Mouse (Mus musculus) kidney, adult 2 months (tissue): ENCODE results near the gene Abcb1a. TPM values are rescaled to one million over a fixed set of nuclear protein-coding genes. Genes with fewer than 3 reads are reported as not detected.
"Not testable (repeated sequence)": the region's sequence is repeated elsewhere in the genome, so short reads cannot be mapped to it uniquely, and the experiment has no call there.

Source experiments
- DNase-seq: peaks from one replicate; pipeline ENCODE4 v3.0.0; 2021
- H3K27ac ChIP-seq: fragments of 200-500 bp; 2 replicates; pipeline ENCODE4 v1.5.1; 2012; ENCODE audit warnings: low read depth, low read length, control low read depth, inconsistent platforms; ENCODE audit not compliant: insufficient read depth
- H3K27me3 ChIP-seq: fragments of 200-500 bp; replicated peaks from 2 replicates; pipeline ENCODE4 v1.6.1; 2012; ENCODE audit warnings: mild to moderate bottlenecking, moderate library complexity, low read length, inconsistent platforms; ENCODE audit not compliant: control insufficient read depth, insufficient read depth
- H3K36me3 ChIP-seq: fragments of 200-500 bp; 2 replicates; pipeline ENCODE4 v1.6.1; 2012; ENCODE audit warnings: mild to moderate bottlenecking, moderate library complexity, low read length, inconsistent platforms; ENCODE audit not compliant: control insufficient read depth, insufficient read depth
- H3K4me1 ChIP-seq: fragments of 200-500 bp; 2 replicates; pipeline ENCODE4 v1.6.1; 2011; ENCODE audit warnings: low read length; ENCODE audit not compliant: control insufficient read depth, insufficient read depth
- H3K4me3 ChIP-seq: fragments of 200-500 bp; 2 replicates; pipeline ENCODE4 v1.5.1; 2011; ENCODE audit warnings: mild to moderate bottlenecking, low read depth, low read length, control low read depth; ENCODE audit not compliant: insufficient read depth
- CTCF ChIP-seq: fragments of 200-500 bp; conservative IDR thresholded peaks from 2 replicates; pipeline ENCODE4 v1.5.1; 2011; ENCODE audit warnings: low read depth, mild to moderate bottlenecking, control low read depth, low read length, moderate library complexity, mixed read lengths; ENCODE audit not compliant: insufficient read depth, insufficient read length
- POLR2A ChIP-seq: fragments of 200-500 bp; IDR thresholded peaks from one replicate; pipeline ENCODE4 v1.6.1; 2011; ENCODE audit warnings: low read depth, low read length, control low read depth
- WGBS: fragments of 180-500 bp; shearing (Covaris S2); methylation state at CpG from one replicate; pipeline ENCODE4 v1.1.7; 2018; 5-methylcytosine and 5-hydroxymethylcytosine counted together
- polyA plus RNA-seq: library from polyadenylated mRNA; depleted of rRNA; stranded (reverse); fragments of >200 nt; gene quantifications from 2 replicates; pipeline ENCODE4 v1.2.3, GENCODE M21; 2012

The Abcb1a gene
- polyA plus RNA-seq, 1 experiment: 4.8 TPM

GRCm38 (mm10) chr5:8722867-8723266, 63.0 kb downstream of the Abcb1a start:
- 72% methylated on average over 5 of the region's 5 CpGs for WGBS
- TF ChIP-seq POLR2A: no peak

GRCm38 (mm10) chr5:8727760-8728159, 67.9 kb downstream of the Abcb1a start:
- WGBS: 57% methylated on average over 4 of the region's 4 CpGs
- Histone ChIP-seq H3K36me3 (no peaks in the 10 kb centered on the region), H3K27me3 (no peaks in the 10 kb centered on the region)

More at GRCm38 (mm10) chr5:8722867-8723266, 63.0 kb downstream of the Abcb1a start:
- no peaks in the 10 kb centered on the region for H3K4me1 ChIP-seq
- no peaks in the 10 kb centered on the region for H3K36me3 ChIP-seq
- H3K4me3 ChIP-seq: no peak overlapping the region
- no peak overlapping the region for H3K27ac ChIP-seq
- H3K27me3 ChIP-seq: no peaks in the 10 kb centered on the region
- DNase-seq: no peak

GRCm38 (mm10) chr5:8732639-8733038, 72.8 kb downstream of the Abcb1a start:
- Histone ChIP-seq H3K4me3 (no peak overlapping the region), H3K4me1 (peaks cover 4% of the 10 kb centered on the region; the same call in 1 of the 2 replicates), H3K36me3 (no peaks in the 10 kb centered on the region), H3K27ac (no peak overlapping the region), H3K27me3 (no peaks in the 10 kb centered on the region)
- TF ChIP-seq POLR2A: no peak
- TF ChIP-seq CTCF: no peak
- no peak for DNase-seq

More at GRCm38 (mm10) chr5:8727760-8728159, 67.9 kb downstream of the Abcb1a start:
- Histone ChIP-seq H3K4me1 (no peaks in the 10 kb centered on the region), H3K4me3 (no peak overlapping the region), H3K27ac (no peak overlapping the region)
- TF ChIP-seq POLR2A (no peak), CTCF (no peak)
- no peak for DNase-seq

- H3K27ac ChIP-seq, H3K4me1 ChIP-seq, H3K27me3 ChIP-seq, H3K36me3 ChIP-seq, H3K4me3 ChIP-seq, DNase-seq: not testable (repeated sequence)
- 43% methylated on average over 10 of the region's 10 CpGs for WGBS
Observed at GRCm38 (mm10) chr5:8733307-8733706, 73.4 kb downstream of the Abcb1a start.

- WGBS: 84% methylated on average over 4 of the region's 4 CpGs
- TF ChIP-seq POLR2A (no peak), CTCF (no peak)
- Histone ChIP-seq H3K4me3 (no peak overlapping the region), H3K27ac (no peak overlapping the region), H3K27me3 (no peaks in the 10 kb centered on the region), H3K4me1 (peaks cover 4% of the 10 kb centered on the region; the same call in 1 of the 2 replicates), H3K36me3 (no peaks in the 10 kb centered on the region)
- no peak for DNase-seq
Observed at GRCm38 (mm10) chr5:8736389-8736788, 76.5 kb downstream of the Abcb1a start.

GRCm38 (mm10) chr5:8737062-8737461, 77.2 kb downstream of the Abcb1a start:
- Histone ChIP-seq H3K4me1 (peaks cover 4% of the 10 kb centered on the region; the same call in 1 of the 2 replicates), H3K36me3 (no peaks in the 10 kb centered on the region), H3K27ac (no peak overlapping the region), H3K27me3 (no peaks in the 10 kb centered on the region), H3K4me3 (no peak overlapping the region)
- DNase-seq: no peak
- TF ChIP-seq CTCF: no peak
- no peak for TF ChIP-seq POLR2A
- 87% methylated on average over 4 of the region's 4 CpGs for WGBS

GRCm38 (mm10) chr5:8747244-8747643, 87.4 kb downstream of the Abcb1a start:
- H3K4me1 ChIP-seq, DNase-seq, H3K36me3 ChIP-seq, H3K27ac ChIP-seq, H3K27me3 ChIP-seq, H3K4me3 ChIP-seq: not testable (repeated sequence)
- 91% methylated on average over 13 of the region's 13 CpGs for WGBS

- no peaks in the 10 kb centered on the region for H3K36me3 ChIP-seq
- no peaks in the 10 kb centered on the region for H3K4me1 ChIP-seq
- DNase-seq: no peak
- TF ChIP-seq CTCF (no peak), POLR2A (no peak)
- no peak overlapping the region for H3K27ac ChIP-seq
- no peaks in the 10 kb centered on the region for H3K27me3 ChIP-seq
- H3K4me3 ChIP-seq: no peak overlapping the region
- 63% methylated on average over 3 of the region's 3 CpGs for WGBS
Observed at GRCm38 (mm10) chr5:8772866-8773265, 113.0 kb downstream of the Abcb1a start.
